Mouse (Mus musculus): ENCODE results near the gene Clec1b. TPM values are rescaled to one million over a fixed set of nuclear protein-coding genes. Genes with fewer than 3 reads are reported as not detected.

The Clec1b gene
- 1.2 and 1.6 TPM in 2 replicates for polyA plus RNA-seq (2015; fragmentation: Nextera tagmentation; extraction: Ambion mirVana)

- H3K4me3 ChIP-seq (replicated peaks), result no peak within 1 kb of the TSS
- 80% methylated on average over 8 of the region's 8 CpGs for WGBS
- no peaks in the 10 kb centered on the region for H3K4me1 ChIP-seq
- no peak within 1 kb of the TSS for H3K4me2 ChIP-seq
- no peaks in the 10 kb centered on the region for H3K27me3 ChIP-seq (replicated peaks)
- H3K27ac ChIP-seq, result no peak within 1 kb of the TSS
- ATAC-seq (ENCODE audit: insufficient read depth, low FRiP score, low read depth), result no peak
- no peak within 1 kb of the TSS for H3K9ac ChIP-seq
- H3K9me3 ChIP-seq, result no peaks in the 10 kb centered on the region
- H3K36me3 ChIP-seq, result no peaks in the 10 kb centered on the region
Measured at GRCm38 (mm10) chr6:129396997-129397396, at the start of gene Clec1b. TSS of gene Clec1b (plus strand) at chr6:129397297.

DNA sequence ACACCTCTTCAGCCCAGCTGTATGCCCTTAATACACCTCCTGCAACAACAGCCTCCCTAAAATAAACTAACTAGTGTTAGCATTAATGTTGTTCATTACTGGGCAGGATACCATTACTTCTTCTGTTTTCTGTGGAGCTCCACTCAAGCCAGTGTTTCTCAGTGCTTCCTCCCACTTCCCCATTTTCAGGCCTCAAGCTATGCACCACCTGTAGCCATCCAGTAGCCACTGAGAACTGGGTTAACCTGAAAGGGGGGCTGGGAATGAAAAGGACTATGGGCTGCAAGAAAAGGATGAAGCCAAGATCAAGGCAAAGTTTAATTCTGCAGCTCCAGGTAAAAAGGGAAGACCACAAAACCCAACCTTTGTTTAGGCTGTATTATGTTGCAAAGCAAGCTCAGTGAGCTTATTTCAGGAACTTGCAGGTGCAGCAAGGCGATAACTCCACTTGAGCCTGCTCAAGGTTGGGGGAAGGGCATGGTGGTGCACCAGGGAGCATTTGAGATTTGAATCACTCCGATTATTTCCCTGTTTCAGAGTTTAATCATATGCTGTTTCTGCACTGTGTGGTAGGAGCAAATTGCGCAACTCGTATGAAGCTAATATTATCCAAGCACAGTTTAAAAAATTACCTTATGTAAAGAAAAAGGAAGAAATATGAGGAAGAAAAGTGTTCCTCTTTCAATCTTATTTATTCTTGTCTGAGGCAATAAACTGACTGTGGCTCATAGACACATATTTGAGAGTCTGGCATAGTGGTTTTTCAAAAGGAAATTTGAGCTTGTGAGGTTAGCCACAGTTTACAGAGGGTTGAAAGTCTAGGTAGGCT, 47.4 kb upstream of the Clec1b start:
- Histone ChIP-seq H3K9me3 (no peaks in the 10 kb centered on the region), H3K4me3 (replicated peaks) (no peak overlapping the region), H3K4me2 (no peak overlapping the region), H3K36me3 (no peaks in the 10 kb centered on the region), H3K27me3 (replicated peaks) (no peaks in the 10 kb centered on the region), H3K27ac (peak overlapping the region; percentile 2; the same call in 1 of the 2 replicates), H3K4me1 (no peaks in the 10 kb centered on the region), H3K9ac (no peak overlapping the region)
- ATAC-seq (ENCODE audit: insufficient read depth, low FRiP score, low read depth), result peak; percentile 77; the same call in 1 of the 2 replicates
- WGBS, result 47% methylated on average over 4 of the region's 4 CpGs

- Histone ChIP-seq H3K36me3 (no peaks in the 10 kb centered on the region), H3K4me2 (no peak overlapping the region), H3K4me3 (replicated peaks) (no peak overlapping the region), H3K27me3 (replicated peaks) (no peaks in the 10 kb centered on the region), H3K27ac (no peak overlapping the region), H3K9ac (no peak overlapping the region), H3K4me1 (no peaks in the 10 kb centered on the region), H3K9me3 (no peaks in the 10 kb centered on the region)
- no peak for ATAC-seq (ENCODE audit: insufficient read depth, low FRiP score, low read depth)
- 94% methylated on average over 3 of the region's 3 CpGs for WGBS
Measured at GRCm38 (mm10) chr6:129351091-129351490, 46.0 kb upstream of the Clec1b start.

DNA sequence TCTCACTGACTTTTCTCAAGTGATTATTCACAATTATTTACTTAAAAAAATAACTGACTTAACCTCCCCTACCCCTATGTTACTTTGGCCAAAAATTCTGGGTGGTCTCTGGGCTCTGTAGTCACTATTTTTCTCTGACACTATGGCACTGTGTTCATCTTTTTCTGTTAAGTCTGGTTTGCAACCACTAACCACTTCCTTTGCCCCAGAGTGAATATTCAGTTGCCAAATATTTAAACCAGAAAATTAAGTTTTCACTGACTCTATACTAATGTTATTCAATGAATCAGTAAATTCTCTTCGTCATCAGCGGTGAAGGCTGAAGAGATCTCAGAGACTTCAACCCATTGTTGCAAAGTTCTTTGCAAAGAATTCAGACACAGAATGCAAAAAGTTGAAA, 41.3 kb upstream of the Clec1b start:
- WGBS, result 96% methylated on average over 2 of the region's 2 CpGs
- ATAC-seq (ENCODE audit: insufficient read depth, low FRiP score, low read depth), result no peak
- no peak overlapping the region for H3K27ac ChIP-seq

GRCm38 (mm10) chr6:129356430-129356829, 40.7 kb upstream of the Clec1b start:
- no peak overlapping the region for H3K4me2 ChIP-seq
- H3K9ac ChIP-seq, result no peak overlapping the region
- no peaks in the 10 kb centered on the region for H3K9me3 ChIP-seq
- no peaks in the 10 kb centered on the region for H3K4me1 ChIP-seq
- ATAC-seq (ENCODE audit: insufficient read depth, low FRiP score, low read depth), result no peak
- H3K36me3 ChIP-seq, result no peaks in the 10 kb centered on the region
- no peaks in the 10 kb centered on the region for H3K27me3 ChIP-seq (replicated peaks)
- H3K4me3 ChIP-seq (replicated peaks), result no peak overlapping the region
- no peak overlapping the region for H3K27ac ChIP-seq

More for the DNA sequence above, 41.3 kb upstream of the Clec1b start:
- Histone ChIP-seq H3K9ac (no peak overlapping the region), H3K4me2 (no peak overlapping the region), H3K27me3 (replicated peaks) (no peaks in the 10 kb centered on the region), H3K9me3 (no peaks in the 10 kb centered on the region), H3K4me3 (replicated peaks) (no peak overlapping the region), H3K36me3 (no peaks in the 10 kb centered on the region), H3K4me1 (no peaks in the 10 kb centered on the region)

DNA sequence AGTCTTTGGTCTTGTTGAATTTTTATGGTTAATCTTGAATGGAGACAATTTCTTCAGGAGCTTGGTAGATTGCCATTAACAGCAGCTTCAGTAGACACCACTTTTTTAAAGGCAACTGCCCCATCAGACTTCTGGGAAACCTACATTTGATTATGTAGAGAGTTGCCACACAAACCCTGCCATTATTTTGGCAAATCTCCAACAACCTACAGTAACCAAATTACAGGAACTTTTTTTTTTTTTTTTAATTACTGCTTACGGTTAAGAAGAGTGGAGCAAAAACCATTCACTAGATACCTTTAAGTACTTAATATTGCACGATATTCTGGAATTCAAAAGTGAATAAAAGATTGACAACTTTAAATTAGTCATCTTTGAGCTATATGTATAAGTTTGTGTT, 37.6 kb upstream of the Clec1b start:
- no peak for ATAC-seq (ENCODE audit: insufficient read depth, low FRiP score, low read depth)
- no peak overlapping the region for H3K9ac ChIP-seq

GRCm38 (mm10) chr6:129363942-129364341, 33.2 kb upstream of the Clec1b start:
- H3K4me1 ChIP-seq, result no peaks in the 10 kb centered on the region
- no peak overlapping the region for H3K4me2 ChIP-seq
- H3K27ac ChIP-seq, result no peak overlapping the region
- no peak overlapping the region for H3K4me3 ChIP-seq (replicated peaks)
- ATAC-seq (ENCODE audit: insufficient read depth, low FRiP score, low read depth), result no peak
- H3K9me3 ChIP-seq, result no peaks in the 10 kb centered on the region
- no peaks in the 10 kb centered on the region for H3K27me3 ChIP-seq (replicated peaks)
- WGBS, result 27% methylated on average over 1 of the region's 1 CpGs
- H3K9ac ChIP-seq, result no peak overlapping the region
- H3K36me3 ChIP-seq, result no peaks in the 10 kb centered on the region

More for the DNA sequence above, 37.6 kb upstream of the Clec1b start:
- Histone ChIP-seq H3K4me3 (replicated peaks) (no peak overlapping the region), H3K36me3 (no peaks in the 10 kb centered on the region), H3K4me1 (no peaks in the 10 kb centered on the region), H3K27ac (no peak overlapping the region), H3K9me3 (no peaks in the 10 kb centered on the region), H3K27me3 (replicated peaks) (no peaks in the 10 kb centered on the region), H3K4me2 (no peak overlapping the region)
- WGBS, result 90% methylated on average over 2 of the region's 2 CpGs

GRCm38 (mm10) chr6:129365959-129366359, 31.1 kb upstream of the Clec1b start:
- WGBS, result 14% methylated on average over 6 of the region's 6 CpGs

DNA sequence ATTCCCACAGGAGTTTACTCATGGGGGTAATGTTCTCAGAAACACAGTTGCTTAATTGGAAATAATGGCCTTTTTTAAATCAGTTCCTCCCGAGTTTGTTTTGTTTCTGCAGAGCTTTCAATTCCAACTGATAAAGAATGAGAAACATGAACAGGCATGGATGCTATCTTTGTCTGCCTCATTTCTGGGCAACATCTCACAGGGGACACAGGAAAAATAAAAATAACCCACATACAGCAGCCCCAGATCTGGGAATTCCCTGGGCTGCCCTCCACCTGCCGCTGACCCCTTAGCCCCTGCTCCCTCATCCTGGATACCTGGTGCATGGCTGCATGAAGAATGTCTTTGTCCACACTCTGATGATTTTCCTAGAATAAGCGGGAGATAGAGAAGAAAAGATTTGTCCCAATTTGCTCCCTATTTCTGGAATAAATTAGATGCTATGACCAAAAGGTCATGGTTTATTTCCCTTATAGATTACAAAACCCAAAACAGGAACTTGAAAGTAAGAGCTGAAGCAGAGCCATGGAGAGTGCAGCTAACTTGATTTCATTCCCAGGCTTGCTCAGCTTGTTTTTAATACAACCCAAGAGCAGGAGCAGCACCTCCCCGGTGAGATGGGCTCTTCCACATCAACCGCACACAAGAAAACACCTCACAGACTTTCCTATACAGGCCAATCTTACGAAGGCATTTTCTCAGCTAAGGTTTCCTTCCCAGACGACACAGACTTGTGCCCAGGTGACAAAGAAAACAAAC, 27.5 kb upstream of the Clec1b start:
- ATAC-seq (ENCODE audit: insufficient read depth, low FRiP score, low read depth), result no peak
- H3K4me2 ChIP-seq, result no peak overlapping the region
- 66% methylated on average over 7 of the region's 7 CpGs for WGBS

More at GRCm38 (mm10) chr6:129365959-129366359, 31.1 kb upstream of the Clec1b start:
- no peaks in the 10 kb centered on the region for H3K9me3 ChIP-seq
- no peak overlapping the region for H3K4me2 ChIP-seq
- no peak for ATAC-seq (ENCODE audit: insufficient read depth, low FRiP score, low read depth)
- H3K36me3 ChIP-seq, result no peaks in the 10 kb centered on the region
- H3K9ac ChIP-seq, result no peak overlapping the region
- H3K27ac ChIP-seq, result no peak overlapping the region
- H3K4me3 ChIP-seq (replicated peaks), result no peak overlapping the region
- no peaks in the 10 kb centered on the region for H3K27me3 ChIP-seq (replicated peaks)
- no peaks in the 10 kb centered on the region for H3K4me1 ChIP-seq

DNA sequence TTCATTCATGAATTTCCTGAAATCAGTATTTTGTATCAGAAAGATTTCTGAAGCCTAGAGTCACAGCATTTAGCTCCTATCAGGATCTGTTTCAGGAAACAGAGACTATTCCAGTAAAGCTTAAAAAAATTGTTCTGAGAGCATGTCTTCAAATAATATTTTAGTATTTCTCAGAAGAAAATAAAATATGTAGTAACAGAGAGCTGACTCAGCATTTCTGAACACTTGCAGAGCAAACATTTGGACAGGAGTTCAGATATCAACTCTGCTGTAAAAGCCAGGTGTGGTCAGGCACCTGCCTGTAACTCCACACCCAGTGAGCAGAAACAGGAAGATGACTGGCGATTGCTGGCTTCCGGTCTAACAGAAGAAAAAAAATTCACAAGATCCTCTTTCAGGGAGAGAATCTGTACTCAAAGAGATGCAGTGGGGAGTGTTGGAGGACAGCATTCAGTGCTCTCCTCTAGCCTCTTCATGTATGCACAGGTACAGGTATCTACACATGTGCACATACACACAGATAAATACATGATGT, 22.1 kb upstream of the Clec1b start:
- WGBS, result 53% methylated on average over 2 of the region's 2 CpGs
- Histone ChIP-seq H3K4me3 (replicated peaks) (no peak overlapping the region), H3K27me3 (replicated peaks) (no peaks in the 10 kb centered on the region), H3K36me3 (no peaks in the 10 kb centered on the region), H3K4me1 (no peaks in the 10 kb centered on the region), H3K9me3 (no peaks in the 10 kb centered on the region), H3K9ac (no peak overlapping the region), H3K4me2 (no peak overlapping the region), H3K27ac (no peak overlapping the region)
- ATAC-seq (ENCODE audit: insufficient read depth, low FRiP score, low read depth), result no peak; the same call in 1 of the 2 replicates

More for the DNA sequence above, 27.5 kb upstream of the Clec1b start:
- Histone ChIP-seq H3K9me3 (no peaks in the 10 kb centered on the region), H3K27me3 (replicated peaks) (no peaks in the 10 kb centered on the region), H3K9ac (no peak overlapping the region), H3K36me3 (no peaks in the 10 kb centered on the region), H3K4me1 (no peaks in the 10 kb centered on the region), H3K27ac (no peak overlapping the region), H3K4me3 (replicated peaks) (no peak overlapping the region)

GRCm38 (mm10) chr6:129380454-129380853, 16.6 kb upstream of the Clec1b start:
- 88% methylated on average over 3 of the region's 4 CpGs for WGBS
- Histone ChIP-seq H3K9me3 (no peaks in the 10 kb centered on the region), H3K9ac (no peak overlapping the region), H3K4me1 (no peaks in the 10 kb centered on the region), H3K36me3 (no peaks in the 10 kb centered on the region), H3K4me2 (no peak overlapping the region), H3K4me3 (replicated peaks) (no peak overlapping the region), H3K27ac (no peak overlapping the region), H3K27me3 (replicated peaks) (no peaks in the 10 kb centered on the region)
- no peak for ATAC-seq (ENCODE audit: insufficient read depth, low FRiP score, low read depth)

DNA sequence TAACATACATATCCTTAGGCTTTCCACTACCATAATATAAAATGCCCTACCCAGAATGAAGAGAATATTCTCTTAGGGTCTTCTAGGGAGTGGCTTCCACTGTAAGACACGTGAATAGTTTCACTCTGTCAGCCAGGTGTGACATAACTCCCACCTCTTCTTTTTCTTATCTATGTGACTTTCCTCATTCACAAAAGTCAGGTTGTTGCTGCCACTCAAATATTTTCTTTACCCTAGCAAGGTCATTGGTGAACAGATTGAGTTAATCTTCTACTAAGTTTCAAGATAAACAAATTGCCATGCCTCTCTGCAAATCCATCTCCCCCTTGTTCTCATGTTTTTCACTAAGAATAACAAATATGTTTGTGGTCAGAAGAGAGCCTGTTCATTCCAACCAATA, 15.4 kb upstream of the Clec1b start:
- no peak for ATAC-seq (ENCODE audit: insufficient read depth, low FRiP score, low read depth)
- 44% methylated on average over 1 of the region's 1 CpGs for WGBS

More for the DNA sequence above, 15.4 kb upstream of the Clec1b start:
- Histone ChIP-seq H3K9ac (no peak overlapping the region), H3K4me1 (no peaks in the 10 kb centered on the region), H3K27me3 (replicated peaks) (no peaks in the 10 kb centered on the region), H3K4me3 (replicated peaks) (no peak overlapping the region), H3K27ac (no peak overlapping the region), H3K36me3 (no peaks in the 10 kb centered on the region), H3K9me3 (no peaks in the 10 kb centered on the region), H3K4me2 (no peak overlapping the region)
